Mouse (Mus musculus) cerebellum, adult (tissue): ENCODE data around the gene Spen.
A peak's percentile ranks its signal among the peaks of the same experiment; 100 is the strongest.
"Not testable (repeated sequence)": the region's sequence is repeated elsewhere in the genome, so short reads cannot be mapped to it uniquely, and the experiment has no call there.

Experiments used
- ATAC-seq: cut with Nextera tagmentation; 2 replicates; pipeline ENCODE4 v1.9.2; 2017; ENCODE audit warnings: mild to moderate bottlenecking, moderate library complexity, mixed read lengths; ENCODE audit not compliant: insufficient number of reproducible peaks, low FRiP score, low TSS enrichment

Gene Spen

DNA sequence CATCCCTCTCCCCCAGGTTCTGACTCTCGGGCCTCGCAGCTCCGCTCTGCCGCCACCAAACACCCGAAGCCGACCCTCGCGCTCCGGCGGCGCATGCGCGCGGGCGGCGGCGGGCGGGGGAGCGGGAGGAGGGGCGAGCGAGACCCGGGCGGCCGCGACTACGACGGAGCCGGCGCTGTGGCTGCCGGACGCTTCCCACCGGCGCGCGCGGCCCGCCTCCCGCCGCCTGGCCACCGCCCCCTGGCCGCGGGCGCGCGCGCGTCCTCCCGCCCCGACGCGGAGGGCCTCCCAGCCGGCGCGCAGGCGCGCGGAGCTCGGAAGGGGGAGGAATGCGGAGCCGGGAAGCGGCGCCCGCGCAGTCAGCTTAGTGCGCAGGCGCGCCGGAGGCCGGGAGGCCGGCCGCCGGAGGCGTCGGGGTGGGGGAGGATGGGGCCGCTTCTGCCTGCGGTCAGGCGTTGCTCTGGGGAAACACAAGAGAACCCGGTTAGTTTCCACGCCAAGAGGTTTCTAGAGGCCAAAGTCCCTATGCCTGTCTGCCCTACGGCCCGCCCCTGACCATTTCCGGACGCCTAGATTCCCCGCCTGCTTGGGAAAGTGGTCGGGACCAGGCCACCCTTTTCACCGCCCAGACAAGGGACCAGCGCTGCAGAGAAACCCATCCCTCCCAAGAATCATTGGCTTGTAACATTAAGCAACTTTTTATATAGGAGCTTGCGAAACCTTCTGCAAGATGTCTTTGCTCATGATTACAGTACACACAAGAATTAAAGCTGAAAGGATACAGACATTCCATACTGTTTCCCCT, at the start of gene Spen:
TSS of gene Spen (minus strand) at position 190 of the 805 bp plus-strand sequence.
- ATAC-seq: peak; percentile 78

DNA sequence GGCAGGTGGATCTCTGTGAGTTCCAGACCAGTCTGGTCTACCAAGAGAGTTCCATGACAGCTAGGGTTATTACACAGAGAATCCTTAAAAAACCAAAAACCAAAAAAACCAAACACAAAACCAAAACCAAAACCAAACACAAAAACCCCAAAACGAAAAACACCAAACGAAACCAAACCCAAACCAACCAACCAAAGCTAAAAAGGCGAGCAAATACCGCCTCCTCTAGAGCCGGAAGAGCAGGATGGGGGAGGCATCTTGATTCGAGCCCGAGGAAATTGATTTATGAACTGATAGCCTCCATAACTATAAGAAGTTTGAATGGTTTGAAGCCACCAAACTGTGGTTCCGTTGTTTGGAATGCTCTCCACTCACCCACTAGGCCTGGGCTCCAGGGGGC, 45.5 kb upstream of the Spen start:
- ATAC-seq: no peak

- ATAC-seq: no peak
Measured at GRCm38 (mm10) chr4:141581051-141581450, 42.7 kb upstream of the Spen start.

DNA sequence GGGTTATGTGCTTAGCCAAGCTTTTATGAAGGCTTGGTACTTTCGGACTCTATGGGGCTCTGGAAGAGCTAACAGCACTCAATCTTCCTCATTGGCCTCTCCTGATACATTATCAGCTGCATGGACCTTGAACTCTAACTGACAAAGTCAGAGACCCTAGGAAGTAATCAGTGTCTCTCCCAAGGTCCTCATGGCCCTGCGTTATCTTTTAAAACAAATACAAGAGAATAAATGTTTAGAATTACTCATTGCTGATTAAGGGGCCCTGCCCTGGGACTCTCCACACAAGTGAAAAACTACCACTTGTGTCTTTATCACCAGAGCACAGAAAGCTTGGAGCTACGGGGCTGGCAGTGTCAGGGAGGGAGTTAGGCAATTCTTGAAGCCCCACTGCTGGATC, 40.4 kb upstream of the Spen start:
- no peak for ATAC-seq

DNA sequence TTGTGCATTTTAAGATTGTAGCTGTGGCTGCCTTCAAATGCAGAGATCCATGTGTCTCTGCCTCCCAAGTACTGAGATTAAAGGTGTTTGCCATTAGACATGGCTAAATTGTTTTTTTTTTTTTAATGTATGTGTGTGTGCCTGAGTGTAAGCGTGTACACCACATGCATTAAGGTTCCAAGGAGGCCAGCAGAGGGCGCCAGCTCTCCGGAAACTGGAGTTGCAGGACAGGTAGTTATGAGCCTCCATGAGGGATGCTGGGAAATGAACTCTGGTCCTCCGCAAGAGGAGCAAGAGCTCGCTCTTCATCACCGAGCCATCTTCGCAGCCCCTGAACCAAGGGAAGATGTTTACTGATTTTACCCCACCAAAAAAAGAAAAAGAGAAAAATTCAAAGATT, 38.5 kb upstream of the Spen start:
- ATAC-seq: no peak

DNA sequence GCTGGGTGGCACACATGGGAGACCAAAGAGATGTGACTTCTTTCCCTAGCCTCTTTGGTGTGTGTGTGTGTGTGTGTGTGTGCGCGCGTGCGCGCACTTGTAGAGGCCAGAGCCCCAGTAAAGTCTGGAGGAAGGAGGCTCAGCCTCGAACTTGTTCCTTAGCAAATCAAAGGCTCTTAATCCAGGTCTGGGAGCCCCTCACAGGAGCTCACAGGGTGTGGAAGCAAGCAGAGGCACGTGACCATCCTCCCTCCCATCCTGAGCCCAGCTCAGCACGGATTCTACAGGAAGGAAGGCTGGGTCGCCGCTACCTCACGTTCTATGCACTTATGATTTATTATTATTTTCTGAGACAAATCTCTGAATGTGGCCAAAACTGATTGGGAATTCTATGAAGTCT, 38.0 kb upstream of the Spen start:
- no peak for ATAC-seq

GRCm38 (mm10) chr4:141574789-141575702, 36.6 kb upstream of the Spen start:
- peak; percentile 10; the same call in 1 of the 2 replicates for ATAC-seq

- ATAC-seq: no peak
Measured at GRCm38 (mm10) chr4:141573359-141573966, 35.1 kb upstream of the Spen start.

GRCm38 (mm10) chr4:141572668-141573358, 34.4 kb upstream of the Spen start:
- ATAC-seq: no peak

DNA sequence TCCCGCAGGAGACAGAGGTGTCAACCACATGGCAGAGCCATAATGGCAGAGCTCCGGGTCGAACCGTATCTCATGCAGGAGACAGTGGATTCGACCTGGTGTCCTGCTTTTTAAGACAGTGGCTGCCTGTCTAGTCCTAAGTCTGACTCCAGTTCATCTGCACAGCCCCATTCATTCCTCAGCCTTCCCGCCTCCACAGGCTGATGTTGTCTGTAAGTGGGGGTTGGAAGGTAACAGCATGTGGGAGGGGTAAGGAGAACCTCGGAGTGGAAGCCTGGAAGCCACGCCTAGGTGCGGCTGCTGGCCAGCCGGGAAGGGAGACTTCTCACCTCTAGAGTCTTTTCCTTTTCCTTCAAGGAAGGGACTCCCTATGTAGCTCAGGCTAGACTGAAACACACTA, 33.5 kb upstream of the Spen start:
- ATAC-seq: no peak

DNA sequence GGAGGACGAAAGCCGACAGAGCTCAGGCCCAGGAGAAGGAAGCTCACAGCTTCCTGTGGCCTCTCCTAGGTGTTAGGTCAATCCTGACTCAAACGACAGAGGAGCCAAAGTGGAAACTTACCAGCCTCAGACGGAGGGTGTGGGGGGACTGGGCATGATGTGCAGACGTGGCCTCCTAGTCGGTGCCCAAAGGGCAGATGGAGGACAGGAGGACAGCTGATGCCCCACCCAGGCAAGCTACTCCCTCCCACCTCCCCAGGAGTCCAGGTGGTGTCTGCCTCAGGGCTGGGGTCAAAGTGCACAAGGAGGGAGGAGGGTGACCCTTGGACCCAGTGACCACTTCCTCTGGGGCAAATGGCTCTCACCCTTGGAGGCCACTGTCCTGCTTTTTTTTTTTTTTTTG, 32.9 kb upstream of the Spen start:
- ATAC-seq: no peak

DNA sequence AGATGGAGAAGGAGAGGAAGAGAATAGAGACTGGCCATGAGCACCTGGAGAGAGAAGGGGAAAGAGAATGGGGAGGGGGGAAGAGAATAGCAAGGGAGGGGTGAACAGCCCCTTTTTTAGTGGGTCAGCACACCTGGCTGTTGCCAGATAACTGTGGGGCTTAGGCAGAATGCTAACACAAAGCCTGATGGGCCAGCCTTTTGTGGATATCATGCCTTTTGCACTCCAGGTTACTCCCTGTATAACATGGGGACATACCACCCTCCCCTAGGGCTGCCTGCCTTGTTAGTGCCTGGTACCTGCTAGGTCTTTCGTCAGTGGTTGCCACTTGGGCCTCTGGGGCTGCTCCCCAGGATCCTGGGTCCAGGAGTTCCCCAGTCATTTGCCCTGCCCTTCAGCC, 32.4 kb upstream of the Spen start:
- ATAC-seq: no peak

- no peak for ATAC-seq
Measured at GRCm38 (mm10) chr4:141570004-141570403, 31.6 kb upstream of the Spen start.

- ATAC-seq: no peak
Measured at GRCm38 (mm10) chr4:141568966-141569365, 30.6 kb upstream of the Spen start.

- ATAC-seq: not testable (repeated sequence)
Measured at GRCm38 (mm10) chr4:141567174-141567573, 28.8 kb upstream of the Spen start.

DNA sequence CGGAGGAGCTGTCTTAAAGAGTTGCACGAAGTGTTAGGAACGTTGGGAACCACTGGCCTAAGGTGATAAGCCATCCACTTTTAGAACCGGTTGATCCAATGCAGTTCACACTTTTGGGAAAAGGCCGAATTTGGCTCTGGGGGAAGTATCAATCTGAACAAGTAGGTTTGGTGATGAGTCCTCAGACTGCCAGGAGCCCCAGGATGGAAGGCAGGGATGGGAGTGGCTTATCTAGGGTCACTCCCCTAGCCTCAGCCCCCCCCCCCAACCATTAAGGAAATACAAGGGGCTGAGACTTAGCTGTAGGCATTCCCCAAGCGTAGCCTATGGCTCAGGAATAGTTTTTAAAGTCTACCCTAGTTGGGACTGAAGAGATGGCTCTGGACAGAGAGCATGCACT, 27.8 kb upstream of the Spen start:
- no peak for ATAC-seq

DNA sequence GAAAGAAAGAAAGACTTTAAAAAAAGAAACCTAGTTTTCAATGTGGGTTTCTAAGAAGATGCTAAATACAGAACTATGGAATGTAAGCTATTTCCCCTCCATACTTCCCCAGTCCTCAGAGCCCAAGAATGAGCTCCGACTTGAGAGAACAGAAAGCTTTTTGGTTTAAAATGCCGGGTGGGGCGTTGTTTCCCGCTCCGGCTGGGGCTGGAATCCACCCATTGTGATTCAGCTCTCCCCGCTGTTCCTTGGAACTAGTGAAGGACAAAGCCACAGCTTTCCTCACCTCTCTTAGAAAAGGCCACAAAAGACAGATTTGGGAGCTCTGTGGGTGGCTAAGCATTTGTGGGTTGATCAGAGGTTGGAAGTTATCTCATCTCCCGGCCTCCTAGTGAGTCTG, 26.9 kb upstream of the Spen start:
- ATAC-seq: no peak

GRCm38 (mm10) chr4:141564660-141565059, 26.3 kb upstream of the Spen start:
- ATAC-seq: no peak

- no peak for ATAC-seq
Measured at GRCm38 (mm10) chr4:141564209-141564608, 25.8 kb upstream of the Spen start.

GRCm38 (mm10) chr4:141562281-141562680, 23.9 kb upstream of the Spen start:
- no peak for ATAC-seq
